Mouse (Mus musculus) urinary bladder, postnatal 25 days (tissue): ENCODE measurements around the gene Cadm1.
A peak's percentile ranks its signal among the peaks of the same experiment; 100 is the strongest.

Experiments
- DNase-seq: peaks from one replicate; pipeline ENCODE4 v3.0.0; 2022; ENCODE audit warnings: low spot score

Cadm1 gene

GRCm38 (mm10) chr9:47529602-47530450 is at the start of gene Cadm1:
Cadm1 (plus strand) TSS chr9:47530173.
- DNase-seq: peak; percentile 82

- DNase-seq: no peak
These were observed 45.5 kb upstream of the Cadm1 start for GRCm38 (mm10) chr9:47484506-47484905.

GRCm38 (mm10) chr9:47485186-47485585 is 44.8 kb upstream of the Cadm1 start:
- DNase-seq: no peak

- DNase-seq: no peak
These were observed 30.2 kb upstream of the Cadm1 start for GRCm38 (mm10) chr9:47499761-47500160.

GRCm38 (mm10) chr9:47505956-47506355 is 24.0 kb upstream of the Cadm1 start:
- DNase-seq: no peak

GRCm38 (mm10) chr9:47506876-47507275 is 23.1 kb upstream of the Cadm1 start:
- DNase-seq: no peak

GRCm38 (mm10) chr9:47508109-47508508 is 21.9 kb upstream of the Cadm1 start:
- no peak for DNase-seq

GRCm38 (mm10) chr9:47512521-47512920 is 17.5 kb upstream of the Cadm1 start:
- no peak for DNase-seq

GRCm38 (mm10) chr9:47514318-47514717 is 15.7 kb upstream of the Cadm1 start:
- DNase-seq: no peak

- no peak for DNase-seq
These were observed 13.7 kb upstream of the Cadm1 start for GRCm38 (mm10) chr9:47516238-47516637.

GRCm38 (mm10) chr9:47527290-47527689 is 2.7 kb upstream of the Cadm1 start:
- no peak for DNase-seq

- no peak for DNase-seq
These were observed 2.2 kb upstream of the Cadm1 start for GRCm38 (mm10) chr9:47527741-47528140.

GRCm38 (mm10) chr9:47529182-47529581 is 791 bp upstream of the Cadm1 start:
- DNase-seq: no peak

- DNase-seq: no peak
These were observed 560 bp downstream of the Cadm1 start for GRCm38 (mm10) chr9:47530544-47530921.

GRCm38 (mm10) chr9:47530922-47531850 is 1.2 kb downstream of the Cadm1 start:
- peak; percentile 47 for DNase-seq

- DNase-seq: no peak
These were observed 2.4 kb downstream of the Cadm1 start for GRCm38 (mm10) chr9:47532215-47532865.

GRCm38 (mm10) chr9:47533461-47533860 is 3.5 kb downstream of the Cadm1 start:
- no peak for DNase-seq

GRCm38 (mm10) chr9:47534573-47535475 is 4.9 kb downstream of the Cadm1 start:
- no peak for DNase-seq

- DNase-seq: no peak
These were observed 15.3 kb downstream of the Cadm1 start for GRCm38 (mm10) chr9:47545245-47545644.

GRCm38 (mm10) chr9:47545667-47546066 is 15.7 kb downstream of the Cadm1 start:
- DNase-seq: no peak

- no peak for DNase-seq
These were observed 18.4 kb downstream of the Cadm1 start for GRCm38 (mm10) chr9:47548402-47548801.
